Mouse (Mus musculus): Measurements from ENCODE around the gene Cilp2. TPM values are rescaled to one million over a fixed set of nuclear protein-coding genes. Genes with fewer than 3 reads are reported as not detected.

The Cilp2 gene
- polyA plus RNA-seq, 1 experiment from 2014 or later: 1.4 TPM

Other genes starting within 250 kb of the Cilp2 start
- gene Zfp964, start 233.2 kb downstream of the Cilp2 start, polyA plus RNA-seq (2016; fragmentation: Nextera tagmentation; extraction: Ambion mirVana): 2.5 and 3.2 TPM in 2 replicates
- gene Zfp869, start 177.0 kb downstream of the Cilp2 start, polyA plus RNA-seq (2016; fragmentation: Nextera tagmentation; extraction: Ambion mirVana): 27.2 and 27.7 TPM in 2 replicates
- 6.7 and 7.5 TPM in 2 replicates for gene Zfp963, start 137.7 kb downstream of the Cilp2 start, polyA plus RNA-seq (2016; fragmentation: Nextera tagmentation; extraction: Ambion mirVana)
- gene Gm20422, start 112.8 kb downstream of the Cilp2 start, polyA plus RNA-seq (2016; fragmentation: Nextera tagmentation; extraction: Ambion mirVana): 0.79 and 1.3 TPM in 2 replicates
- 50.8 and 53.8 TPM in 2 replicates for gene Atp13a1, start 96.5 kb downstream of the Cilp2 start, polyA plus RNA-seq (2016; fragmentation: Nextera tagmentation; extraction: Ambion mirVana)
- gene Zfp866, start 96.5 kb downstream of the Cilp2 start, polyA plus RNA-seq (2016; fragmentation: Nextera tagmentation; extraction: Ambion mirVana): 38.8 and 39.5 TPM in 2 replicates
- gene Gmip, start 79.0 kb downstream of the Cilp2 start, polyA plus RNA-seq (2016; fragmentation: Nextera tagmentation; extraction: Ambion mirVana): 24.9 and 28.0 TPM in 2 replicates
- 0.50 and 0.51 TPM in 2 replicates for gene Lpar2, start 65.3 kb downstream of the Cilp2 start, polyA plus RNA-seq (2016; fragmentation: Nextera tagmentation; extraction: Ambion mirVana)
- gene Pbx4, start 55.2 kb downstream of the Cilp2 start, polyA plus RNA-seq (2016; fragmentation: Nextera tagmentation; extraction: Ambion mirVana): 41.6 and 46.8 TPM in 2 replicates
- 4.1 and 4.3 TPM in 2 replicates for gene Tssk6, start 14.5 kb upstream of the Cilp2 start, polyA plus RNA-seq (2016; fragmentation: Nextera tagmentation; extraction: Ambion mirVana)
- 162 and 171 TPM in 2 replicates for gene Ndufa13, start 14.9 kb upstream of the Cilp2 start, polyA plus RNA-seq (2016; fragmentation: Nextera tagmentation; extraction: Ambion mirVana)
- 8.4 and 9.8 TPM in 2 replicates for gene Yjefn3, start 15.0 kb upstream of the Cilp2 start, polyA plus RNA-seq (2016; fragmentation: Nextera tagmentation; extraction: Ambion mirVana)
- gene Gatad2a, start 108.7 kb upstream of the Cilp2 start, polyA plus RNA-seq (2016; fragmentation: Nextera tagmentation; extraction: Ambion mirVana): 61.3 and 66.9 TPM in 2 replicates
- gene Mau2, start 155.0 kb upstream of the Cilp2 start, polyA plus RNA-seq (2016; fragmentation: Nextera tagmentation; extraction: Ambion mirVana): 70.4 and 70.9 TPM in 2 replicates
- gene Sugp1, start 155.1 kb upstream of the Cilp2 start, polyA plus RNA-seq (2016; fragmentation: Nextera tagmentation; extraction: Ambion mirVana): 56.4 and 57.0 TPM in 2 replicates
- gene Tm6sf2, start 185.2 kb upstream of the Cilp2 start, polyA plus RNA-seq (2016; fragmentation: Nextera tagmentation; extraction: Ambion mirVana): 1.2 and 1.7 TPM in 2 replicates
- 0.33 and 0.50 TPM in 2 replicates for gene Hapln4, start 195.8 kb upstream of the Cilp2 start, polyA plus RNA-seq (2016; fragmentation: Nextera tagmentation; extraction: Ambion mirVana)
- gene Ncan, start 233.2 kb upstream of the Cilp2 start, polyA plus RNA-seq (2016; fragmentation: Nextera tagmentation; extraction: Ambion mirVana): 88.8 and 93.9 TPM in 2 replicates
- 29.2 and 32.0 TPM in 2 replicates for gene Nr2c2ap, start 243.6 kb upstream of the Cilp2 start, polyA plus RNA-seq (2016; fragmentation: Nextera tagmentation; extraction: Ambion mirVana)

All from neural tube, embryonic 12.5 days (tissue).